Mouse (Mus musculus) cerebellum, adult 2 months (tissue): ENCODE data around the gene Rbak.

Experiments used
- CTCF ChIP-seq: fragments of 200-500 bp; IDR thresholded peaks from 2 replicates; pipeline ENCODE4 v1.5.1; 2011; ENCODE audit warnings: low read depth, mild to moderate bottlenecking, control low read depth, low read length, moderate library complexity, borderline replicate concordance; ENCODE audit not compliant: insufficient read depth
- POLR2A ChIP-seq: fragments of 200-500 bp; IDR thresholded peaks from 2 replicates; pipeline ENCODE4 v1.6.1; 2011; ENCODE audit warnings: low read length, control low read depth, borderline replicate concordance; ENCODE audit not compliant: insufficient read depth

GRCm38 (mm10) chr5:143132935-143133514, 47.5 kb downstream of the Rbak start:
- TF ChIP-seq CTCF: no peak
- TF ChIP-seq POLR2A: no peak
